Mouse (Mus musculus) cortical plate, adult 2 months (tissue): ENCODE results near the gene Ndufs2. TPM values are rescaled to one million over a fixed set of nuclear protein-coding genes. Genes with fewer than 3 reads are reported as not detected.

Source experiments
- H3K27ac ChIP-seq: fragments of 200-500 bp; 2 replicates; pipeline ENCODE4 v1.5.1; 2012; ENCODE audit warnings: low read length, control low read depth, inconsistent platforms; ENCODE audit not compliant: insufficient read depth
- H3K4me1 ChIP-seq: fragments of 200-500 bp; 2 replicates; pipeline ENCODE4 v1.6.1; 2011; ENCODE audit warnings: low read length; ENCODE audit not compliant: control insufficient read depth, insufficient read depth
- H3K4me3 ChIP-seq: fragments of 200-500 bp; 2 replicates; pipeline ENCODE4 v1.5.1; 2011; ENCODE audit warnings: mild to moderate bottlenecking, low read length, control low read depth; ENCODE audit not compliant: insufficient read depth
- CTCF ChIP-seq: fragments of 200-500 bp; IDR thresholded peaks from 2 replicates; pipeline ENCODE4 v1.5.1; 2011; ENCODE audit warnings: mild to moderate bottlenecking, control low read depth, low read length; ENCODE audit not compliant: insufficient read depth; ENCODE audit errors: extremely low read depth
- POLR2A ChIP-seq: fragments of 200-500 bp; IDR thresholded peaks from 2 replicates; pipeline ENCODE4 v1.6.1; 2011; ENCODE audit warnings: mild to moderate bottlenecking, low read length, control low read depth; ENCODE audit not compliant: insufficient read depth; ENCODE audit errors: extremely low read depth
- polyA plus RNA-seq: library from polyadenylated mRNA; depleted of rRNA; stranded (reverse); fragments of >200 nt; gene quantifications from 2 replicates; pipeline ENCODE4 v1.2.3, GENCODE M21; 2012

Ndufs2 gene
- polyA plus RNA-seq, 1 experiment, result 215 TPM

DNA sequence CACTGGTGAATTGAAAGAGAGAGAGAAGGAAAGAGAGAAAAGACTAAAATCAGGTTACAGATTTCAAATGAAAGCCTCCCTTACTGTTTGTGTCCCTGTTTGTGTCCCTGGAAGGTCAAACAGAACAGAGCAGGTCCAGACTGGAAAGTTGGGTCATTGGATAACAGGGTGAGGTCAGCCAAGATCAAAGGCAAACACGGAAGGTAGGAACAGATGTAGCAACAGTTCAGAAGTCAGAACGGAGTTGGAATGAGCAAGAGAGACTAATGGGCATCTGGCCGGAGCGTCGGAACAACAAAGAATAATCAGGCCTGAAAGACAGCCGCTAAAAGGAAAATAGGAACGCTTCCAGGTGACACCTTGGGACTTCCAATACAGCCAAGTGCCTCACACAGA lies 46.9 kb downstream of the Ndufs2 start:
- H3K4me1 ChIP-seq, result no peaks in the 10 kb centered on the region
- TF ChIP-seq POLR2A (no peak), CTCF (no peak)
- no peak overlapping the region for H3K27ac ChIP-seq
- no peak overlapping the region for H3K4me3 ChIP-seq

DNA sequence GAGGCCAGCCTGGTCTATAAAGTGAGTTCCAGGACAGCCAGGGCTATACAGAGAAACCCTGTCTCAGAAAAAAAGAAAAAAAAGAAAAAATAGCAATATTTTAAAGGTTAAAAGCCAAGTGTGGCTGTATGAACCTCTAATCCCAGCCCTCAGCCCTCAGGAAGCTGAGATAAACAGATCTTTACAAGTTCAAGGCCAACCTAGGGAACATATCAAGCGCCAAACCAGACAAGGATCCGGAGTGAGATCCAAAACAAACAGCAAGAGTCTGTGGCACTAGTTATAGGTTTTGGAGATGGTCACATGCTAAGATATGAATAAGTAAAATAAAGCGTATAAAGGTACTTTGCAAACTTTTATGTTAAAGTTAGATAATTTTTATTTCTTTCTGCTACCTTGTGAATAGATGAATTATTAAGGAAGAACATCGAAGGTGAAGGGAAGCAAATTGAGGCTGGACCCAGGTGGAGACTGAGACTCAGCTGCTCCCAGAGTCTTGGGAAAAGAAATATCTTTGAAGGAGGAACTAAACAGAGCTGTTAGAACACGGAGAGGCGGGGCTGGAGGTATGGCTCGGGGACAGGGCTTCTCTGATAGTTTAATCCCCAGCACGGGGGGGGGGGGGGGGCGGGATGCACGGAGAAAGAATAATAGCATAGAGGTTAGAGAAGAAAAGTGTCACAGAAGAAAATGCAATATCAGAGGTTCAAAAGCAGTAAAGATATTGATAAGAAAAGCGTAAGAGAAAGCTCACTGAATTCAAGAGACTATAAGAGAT lies 47.5 kb downstream of the Ndufs2 start:
- no peaks in the 10 kb centered on the region for H3K4me1 ChIP-seq
- no peak overlapping the region for H3K4me3 ChIP-seq
- no peak for TF ChIP-seq CTCF
- TF ChIP-seq POLR2A, result no peak
- H3K27ac ChIP-seq, result no peak overlapping the region

DNA sequence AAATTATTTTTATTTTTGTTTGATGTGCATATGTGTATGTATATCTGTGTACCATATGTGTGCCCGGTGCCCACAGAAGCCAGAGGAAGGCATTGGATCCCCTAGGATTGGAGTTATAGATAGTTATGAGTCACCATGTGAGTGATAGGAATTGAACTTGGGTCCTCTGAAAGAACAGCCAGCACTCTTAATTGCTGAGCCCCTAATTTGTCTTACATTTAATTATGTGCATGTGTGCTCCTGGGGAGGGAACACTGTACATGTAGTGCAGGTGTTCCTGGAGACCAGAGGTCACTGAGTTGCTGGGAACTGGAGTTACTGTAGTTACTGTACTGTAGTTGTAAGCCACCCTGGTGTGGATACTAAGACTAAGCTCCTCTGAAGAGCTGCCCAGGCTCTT lies 50.4 kb downstream of the Ndufs2 start:
- H3K4me3 ChIP-seq, result no peak overlapping the region
- no peaks in the 10 kb centered on the region for H3K4me1 ChIP-seq
- no peak for TF ChIP-seq POLR2A
- no peak for TF ChIP-seq CTCF
- H3K27ac ChIP-seq, result no peak overlapping the region

DNA sequence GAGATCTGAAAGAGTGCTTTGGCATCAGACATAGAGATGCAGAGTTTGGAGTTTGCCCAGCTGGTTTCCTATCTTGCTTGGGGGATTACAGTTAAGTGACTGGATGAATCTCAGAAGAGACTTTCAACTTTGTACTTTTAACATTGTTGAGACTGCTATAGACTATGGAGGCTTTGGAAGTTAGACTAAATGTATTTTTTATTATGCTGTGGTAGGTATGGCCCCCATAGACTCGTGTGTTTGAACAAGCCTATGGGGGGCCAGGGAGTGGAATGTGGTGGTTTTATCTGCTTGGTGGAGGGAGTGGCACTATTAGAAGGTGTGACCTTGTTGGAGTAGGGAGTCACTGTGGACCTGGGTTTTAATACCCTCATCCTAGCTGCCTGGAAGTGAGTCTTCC lies 51.7 kb downstream of the Ndufs2 start:
- Histone ChIP-seq H3K4me1 (no peaks in the 10 kb centered on the region), H3K27ac (no peak overlapping the region), H3K4me3 (no peak overlapping the region)
- TF ChIP-seq POLR2A (no peak), CTCF (no peak)

DNA sequence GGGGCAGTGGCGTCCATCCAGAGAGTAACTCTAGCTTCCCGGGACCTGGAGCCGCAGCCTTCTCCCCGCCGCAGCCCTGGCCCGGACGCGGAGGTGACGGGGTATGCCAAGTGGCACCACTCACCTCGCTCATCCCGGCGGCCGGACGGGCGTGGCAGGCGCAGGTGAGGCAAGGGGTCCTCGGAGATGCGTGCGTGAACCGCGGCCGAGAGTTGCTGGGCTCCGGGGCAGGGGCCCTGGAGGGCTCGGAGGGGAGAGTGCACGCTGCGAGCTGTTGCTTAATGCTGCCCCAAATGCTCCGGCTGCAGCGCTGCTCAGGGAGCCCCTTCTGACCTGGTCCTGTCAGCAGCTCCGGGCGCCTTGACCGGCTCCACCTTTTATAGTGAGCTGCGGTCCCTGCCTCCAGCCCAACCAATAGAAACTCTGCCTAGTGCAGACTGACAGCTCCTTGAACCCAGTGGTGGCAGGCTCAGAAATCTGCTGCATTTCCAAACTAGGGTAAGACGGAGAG lies 55.2 kb downstream of the Ndufs2 start, which contains the start of gene Pcp4l1:
Gene Pcp4l1 (minus strand): TSS at position 382 of the 511 bp plus-strand sequence.
- no peak within 1 kb of the TSS for H3K27ac ChIP-seq
- no peaks in the 10 kb centered on the region for H3K4me1 ChIP-seq
- TF ChIP-seq CTCF (no peak), POLR2A (peak; percentile 68)
- peak within 1 kb of the TSS; percentile 54 for H3K4me3 ChIP-seq

DNA sequence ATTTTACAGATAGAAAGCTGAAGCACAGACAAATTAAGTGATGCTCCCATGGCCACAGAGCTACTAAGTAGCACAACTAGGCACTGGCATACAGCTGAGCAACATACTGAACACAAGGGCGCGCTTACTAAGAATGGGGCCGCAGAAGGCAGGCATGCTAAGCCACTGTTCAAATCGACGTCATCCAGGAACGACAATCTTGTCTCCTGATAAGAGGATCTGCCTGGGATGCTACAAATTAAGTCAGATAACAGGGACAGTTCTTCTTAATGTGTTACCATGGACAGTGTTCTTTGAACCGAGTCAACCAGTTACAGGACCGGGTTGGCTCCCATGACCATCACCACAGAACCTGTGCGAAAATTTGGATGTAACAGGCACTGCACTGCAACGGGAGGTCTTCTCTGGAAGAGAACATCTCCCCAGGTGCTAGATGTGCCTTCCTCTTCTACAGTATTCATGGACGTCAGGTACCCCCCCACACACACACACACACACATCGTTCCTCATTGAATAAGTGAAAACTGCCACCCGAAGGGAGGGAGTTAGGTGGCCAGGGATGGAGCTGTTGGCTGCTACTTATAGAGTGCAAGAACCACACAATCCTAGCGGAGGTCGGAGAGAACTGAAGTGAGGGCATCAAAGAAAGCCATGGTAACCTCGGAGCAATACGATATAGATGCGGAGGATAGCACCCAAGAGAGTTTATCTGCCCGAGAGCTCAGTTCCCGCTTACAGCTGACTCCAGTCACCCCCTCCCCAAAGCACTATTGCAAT lies 56.0 kb downstream of the Ndufs2 start:
- peak overlapping the region; percentile 54 for H3K4me3 ChIP-seq
- H3K4me1 ChIP-seq, result no peaks in the 10 kb centered on the region
- TF ChIP-seq POLR2A, result no peak
- no peak for TF ChIP-seq CTCF
- no peak overlapping the region for H3K27ac ChIP-seq

DNA sequence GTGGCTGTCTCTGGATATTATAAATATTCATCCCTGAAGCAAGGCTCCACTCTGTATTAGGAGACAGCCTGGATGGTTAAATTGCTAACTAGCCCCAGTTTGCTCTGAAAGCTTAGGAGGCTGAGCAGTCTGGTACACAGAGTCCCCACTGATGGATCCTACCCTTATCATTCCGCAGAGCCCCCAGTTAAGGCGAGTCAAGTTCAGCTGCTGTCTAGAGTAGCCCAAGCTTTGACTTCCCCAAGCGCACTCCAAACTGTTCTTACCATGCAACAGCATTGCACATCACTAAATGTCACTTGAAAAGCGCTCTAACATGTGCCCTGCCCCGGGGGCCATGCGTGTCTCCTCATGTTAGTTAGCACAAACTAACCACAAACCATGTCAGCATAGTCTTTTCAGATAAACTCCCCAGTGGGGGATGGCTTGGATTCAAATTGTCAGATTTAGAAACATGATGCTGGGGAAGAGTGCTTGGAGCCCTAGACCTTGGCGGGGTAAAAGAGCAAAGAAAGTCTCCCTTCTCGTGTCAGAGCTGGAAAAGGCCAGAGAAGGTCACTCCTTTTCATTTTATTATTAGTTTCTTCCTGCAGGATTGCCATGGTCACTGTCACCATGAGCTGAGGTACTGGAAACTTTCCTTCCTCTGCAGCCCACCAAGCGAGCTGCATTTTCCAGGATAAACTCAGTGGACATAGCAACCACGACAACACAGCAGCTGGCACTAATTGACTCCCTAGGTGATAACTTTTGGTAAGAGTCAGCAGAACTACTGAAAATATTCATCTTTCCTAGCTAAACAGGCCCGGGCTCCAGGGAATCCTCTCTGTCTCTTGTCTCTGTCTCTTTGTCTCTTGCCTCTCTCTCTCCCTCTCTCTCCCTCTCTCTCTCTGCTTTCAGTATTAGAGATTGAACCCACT lies 57.0 kb downstream of the Ndufs2 start:
- peak overlapping the region; percentile 36; the same call in 1 of the 2 replicates for H3K27ac ChIP-seq

DNA sequence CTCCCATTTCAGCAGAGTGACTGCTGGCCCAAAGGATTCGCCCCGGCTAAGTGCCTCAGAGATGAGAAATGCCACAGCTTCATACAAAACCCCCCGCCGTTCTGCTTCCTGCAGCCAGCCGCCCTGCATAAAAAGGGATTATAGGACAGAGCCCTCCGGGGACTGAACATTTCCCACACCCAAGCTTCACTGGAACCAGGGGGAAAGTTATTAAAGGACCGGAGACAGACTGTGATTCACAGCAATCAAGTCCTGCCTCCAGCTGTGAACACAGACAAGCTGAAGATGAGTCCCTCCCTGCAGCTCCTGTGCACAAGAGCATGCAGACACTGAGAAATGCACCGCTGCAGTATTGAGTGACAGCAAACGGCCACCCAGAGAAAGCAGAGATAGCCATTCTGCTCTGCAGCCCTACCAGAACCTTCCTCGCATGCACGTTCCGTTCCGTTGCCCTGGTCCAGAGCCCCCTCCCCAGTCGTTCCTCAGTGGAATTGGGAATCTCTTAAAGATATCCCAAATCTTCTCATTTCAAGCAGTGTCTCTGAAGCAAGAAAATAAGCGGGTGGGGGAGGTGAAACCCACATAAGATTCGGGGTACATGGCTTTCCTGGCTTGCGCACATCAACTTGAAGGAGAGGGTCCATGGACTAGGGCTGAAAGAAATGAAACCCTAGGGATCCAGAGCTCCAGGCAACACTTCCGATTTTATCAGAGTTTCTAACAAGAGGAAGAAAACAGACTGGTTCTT lies 57.9 kb downstream of the Ndufs2 start:
- H3K27ac ChIP-seq, result peak overlapping the region; percentile 36; the same call in 1 of the 2 replicates
- peaks cover 3% of the 10 kb centered on the region; the same call in 1 of the 2 replicates for H3K4me1 ChIP-seq
- TF ChIP-seq POLR2A, result no peak
- no peak for TF ChIP-seq CTCF
- H3K4me3 ChIP-seq, result peak overlapping the region; percentile 33

More for the DNA sequence above, 57.0 kb downstream of the Ndufs2 start:
- TF ChIP-seq CTCF, result no peak
- no peak for TF ChIP-seq POLR2A
- H3K4me3 ChIP-seq, result peak overlapping the region; percentile 33
- H3K4me1 ChIP-seq, result peaks cover 3% of the 10 kb centered on the region; the same call in 1 of the 2 replicates
